Mouse (Mus musculus) bone marrow, adult 2 months (tissue): ENCODE data around the gene Sf3a3.

Experiments used
- CTCF ChIP-seq: fragments of 200-500 bp; IDR thresholded peaks from 2 replicates; pipeline ENCODE4 v1.5.1; 2011; ENCODE audit warnings: low read length, control low read depth; ENCODE audit not compliant: control insufficient read depth, insufficient read depth
- POLR2A ChIP-seq: fragments of 200-500 bp; IDR thresholded peaks from 2 replicates; pipeline ENCODE4 v1.6.1; 2011; ENCODE audit warnings: low read depth, mild to moderate bottlenecking, control low read depth, low read length, borderline replicate concordance; ENCODE audit not compliant: control insufficient read depth

DNA sequence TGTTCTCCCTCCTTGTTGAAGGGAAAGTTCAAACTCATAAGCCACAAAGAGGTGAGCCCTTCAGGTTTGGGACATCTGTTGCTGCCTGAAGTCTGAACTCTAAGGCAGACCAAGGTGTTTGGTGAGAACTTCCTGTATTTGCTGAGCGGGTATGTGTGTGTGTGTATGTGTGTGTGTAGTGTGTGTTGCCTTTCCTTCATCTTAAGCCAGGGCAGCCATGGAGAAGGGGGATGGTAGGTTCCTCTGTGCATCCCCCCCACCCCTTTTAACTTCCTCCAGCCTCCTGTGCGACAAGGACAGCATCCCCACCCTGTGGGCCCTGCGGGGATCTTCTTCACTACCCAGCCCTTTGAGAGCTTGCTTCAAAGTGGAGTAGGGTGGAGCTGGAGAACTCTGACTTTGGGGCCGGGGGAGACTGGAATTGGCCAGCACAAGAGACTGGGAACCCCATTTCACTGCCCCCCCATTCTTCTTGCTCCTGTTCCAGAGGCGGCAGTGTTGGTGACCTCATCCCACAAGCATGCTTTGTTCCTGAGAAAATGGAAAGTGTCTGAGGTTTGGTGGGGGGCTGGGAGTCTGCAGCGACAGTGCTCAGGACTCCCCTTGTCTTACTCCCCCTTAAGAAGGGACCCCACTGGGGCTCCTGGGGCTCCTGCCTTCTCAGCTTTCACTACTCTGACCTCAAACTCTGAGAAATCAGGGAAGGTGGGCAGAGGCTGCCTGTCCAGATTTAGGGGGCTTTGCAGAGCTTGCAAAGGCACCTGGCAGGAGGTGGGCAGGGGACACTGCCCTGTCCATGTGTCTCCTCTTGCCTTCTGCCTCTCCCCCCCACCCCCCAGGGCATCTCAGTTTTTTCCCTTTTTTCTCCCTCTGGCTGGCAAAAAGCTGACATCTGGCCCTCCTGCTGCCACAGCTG lies 10.4 kb upstream of the Sf3a3 start:
- TF ChIP-seq POLR2A (no peak), CTCF (no peak)
